Mouse (Mus musculus) heart, adult 18-20 months (tissue): ENCODE results near the gene H13. TPM values are rescaled to one million over a fixed set of nuclear protein-coding genes. Genes with fewer than 3 reads are reported as not detected.

Experiments
- DNase-seq, 2 experiments: peaks; one replicate each; pipeline ENCODE4 v3.0.0; 2021 to 2022; ENCODE audit warnings: mixed read lengths in 1 of 2
- long read RNA-seq, 2 experiments: library from polyadenylated mRNA; stranded (forward); transcript quantifications; one replicate each; pipeline ENCODE4 v2.0.0; 2021
- total RNA-seq, 2 experiments: library from RNA; stranded (reverse); gene quantifications; 2 replicates each; pipeline ENCODE4 v1.2.3; 2021

Gene H13
- 10 to 100 TPM; 32.7 to 39.6 TPM for total RNA-seq
- long read RNA-seq, experiment 1, full-length matches to known transcripts = 53 of 61 reads
- long read RNA-seq, experiment 1, partial matches to known transcripts = 1 of 61 reads
- long read RNA-seq, experiment 1, other reads (novel, unspliced or antisense) = 7 of 61 reads
- long read RNA-seq, experiment 2, full-length matches to known transcripts = 22 of 27 reads
- long read RNA-seq, experiment 2, partial matches to known transcripts = 3 of 27 reads
- long read RNA-seq, experiment 2, other reads (novel, unspliced or antisense) = 2 of 27 reads

- DNase-seq = peak; percentile 94
Measured at GRCm38 (mm10) chr2:152669256-152669638, at the start of gene H13. TSS of gene H13 (plus strand) at chr2:152669461.

GRCm38 (mm10) chr2:152620367-152621134, 48.7 kb upstream of the H13 start:
- peak; percentile 56 to 67 for DNase-seq

GRCm38 (mm10) chr2:152622151-152622550, 47.1 kb upstream of the H13 start:
- no peak for DNase-seq

GRCm38 (mm10) chr2:152622953-152623352, 46.3 kb upstream of the H13 start, which contains the start of gene Defb25:
TSS of gene Defb25 (minus strand) at chr2:152623053.
- DNase-seq = no peak

- DNase-seq = no peak
Measured at GRCm38 (mm10) chr2:152624566-152624965, 44.7 kb upstream of the H13 start.

GRCm38 (mm10) chr2:152625256-152625655, 44.0 kb upstream of the H13 start:
- no peak for DNase-seq

GRCm38 (mm10) chr2:152626774-152627591, 42.3 kb upstream of the H13 start, which contains the start of gene Rem1:
TSS of gene Rem1 (plus strand) at chr2:152626951.
- peak; percentile 65 to 69 for DNase-seq

GRCm38 (mm10) chr2:152628066-152628465, 41.2 kb upstream of the H13 start:
- peak in 1 of 2 experiments; percentile 34 for DNase-seq

- DNase-seq = peak in 1 of 2 experiments; percentile 18
Measured at GRCm38 (mm10) chr2:152629239-152629638, 40.0 kb upstream of the H13 start.

GRCm38 (mm10) chr2:152629904-152630303, 39.4 kb upstream of the H13 start:
- DNase-seq = peak in 1 of 2 experiments; percentile 22

- peak in 1 of 2 experiments; percentile 35 for DNase-seq
Measured at GRCm38 (mm10) chr2:152633334-152633733, 35.9 kb upstream of the H13 start.

GRCm38 (mm10) chr2:152634311-152634710, 35.0 kb upstream of the H13 start:
- DNase-seq = no peak

GRCm38 (mm10) chr2:152636246-152637005, 32.8 kb upstream of the H13 start:
- peak; percentile 86 to 90 for DNase-seq

- DNase-seq = no peak
Measured at GRCm38 (mm10) chr2:152637006-152637322, 32.3 kb upstream of the H13 start.

- no peak for DNase-seq
Measured at GRCm38 (mm10) chr2:152637381-152637780, 31.9 kb upstream of the H13 start.

- DNase-seq = peak in 1 of 2 experiments; percentile 23
Measured at GRCm38 (mm10) chr2:152638865-152639264, 30.4 kb upstream of the H13 start.

GRCm38 (mm10) chr2:152639406-152640113, 29.7 kb upstream of the H13 start:
- peak; percentile 67 to 85 for DNase-seq

- peak; percentile 67 to 84 for DNase-seq
Measured at GRCm38 (mm10) chr2:152652901-152653620, 16.2 kb upstream of the H13 start.

- DNase-seq = peak; percentile 53 to 72
Measured at GRCm38 (mm10) chr2:152653874-152654715, 15.2 kb upstream of the H13 start.
